Mouse (Mus musculus) CH12.LX (cell line): ENCODE results near the gene Fbxo42.

Experiments
- BHLHE40 ChIP-seq: IDR thresholded peaks from 2 replicates; pipeline ENCODE4 v1.6.1; 2011; ENCODE audit warnings: mild to moderate bottlenecking, low read depth, low read length, improper control_type of control experiment
- CTCF ChIP-seq, 2 experiments: IDR thresholded peaks in 1 of 2; conservative IDR thresholded peaks in 1 of 2; 2 replicates each; pipeline ENCODE4 v1.5.1; 2011 to 2012; ENCODE audit warnings: low read depth in 2 of 2, low read length in 2 of 2, improper control_type of control experiment in 1 of 2, inconsistent platforms in 1 of 2, mild to moderate bottlenecking in 1 of 2, moderate library complexity in 1 of 2
- JUN ChIP-seq: IDR thresholded peaks from 2 replicates; pipeline ENCODE4 v1.6.1; 2011; ENCODE audit warnings: low read depth, mild to moderate bottlenecking, low read length, improper control_type of control experiment, moderate library complexity; ENCODE audit not compliant: insufficient read depth
- MAX ChIP-seq: IDR thresholded peaks from 2 replicates; pipeline ENCODE4 v1.6.1; 2011; ENCODE audit warnings: low read length, improper control_type of control experiment
- POLR2A ChIP-seq: IDR thresholded peaks from 2 replicates; pipeline ENCODE4 v1.6.1; 2011; ENCODE audit warnings: low read depth, mild to moderate bottlenecking, improper control_type of control experiment, low read length
- USF1 ChIP-seq: IDR thresholded peaks from 2 replicates; pipeline ENCODE4 v1.6.1; 2014; ENCODE audit warnings: low read depth, mild to moderate bottlenecking, inconsistent platforms, low read length, improper control_type of control experiment
- ZNF384 ChIP-seq: IDR thresholded peaks from 2 replicates; pipeline ENCODE4 v1.6.1; 2012; ENCODE audit warnings: low read depth, low read length, improper control_type of control experiment, inconsistent platforms

DNA sequence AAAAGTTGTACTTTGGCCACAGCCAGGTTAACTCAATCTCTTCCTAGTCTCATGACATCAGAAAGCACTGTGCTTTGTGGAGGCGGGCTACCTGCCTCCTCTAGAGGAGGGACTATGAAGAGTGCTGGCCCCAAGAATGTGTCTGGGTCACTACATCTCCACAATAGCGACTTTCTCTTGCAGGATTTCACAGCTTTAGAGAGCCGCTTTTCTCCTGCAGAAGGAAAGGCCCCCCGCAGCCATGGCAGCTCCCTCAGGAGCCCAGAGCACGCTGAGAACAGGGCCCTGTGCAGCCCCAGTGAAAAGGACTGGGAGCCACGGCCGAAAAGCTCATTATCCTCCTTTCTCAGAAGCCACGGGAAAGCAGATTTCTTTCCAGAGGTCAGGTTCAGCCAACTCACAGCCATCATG is 13.7 kb upstream of the Fbxo42 start:
- no peak for TF ChIP-seq CTCF (conservative IDR thresholded peaks at IDR 0.05 in 1 of 2, IDR thresholded peaks at IDR 0.05 in 1 of 2; ENCODE audit: low read depth in 2 of 2, low read length in 2 of 2)
- no peak for TF ChIP-seq USF1
- no peak for TF ChIP-seq ZNF384
- TF ChIP-seq BHLHE40, result no peak
- no peak for TF ChIP-seq MAX
- peak; percentile 10; the same call in 1 of the 2 replicates for TF ChIP-seq POLR2A
- TF ChIP-seq JUN, result no peak
